Mouse (Mus musculus): ENCODE results near the gene Gm20825. TPM values are rescaled to one million over a fixed set of nuclear protein-coding genes. Genes with fewer than 3 reads are reported as not detected.
"Not testable (repeated sequence)": the region's sequence is repeated elsewhere in the genome, so short reads cannot be mapped to it uniquely, and the experiment has no call there.

The Gm20825 gene
- total RNA-seq (2021) = not detected
- long read RNA-seq, experiment 1 = 0 reads
- long read RNA-seq, experiment 2 = 0 reads

DNA sequence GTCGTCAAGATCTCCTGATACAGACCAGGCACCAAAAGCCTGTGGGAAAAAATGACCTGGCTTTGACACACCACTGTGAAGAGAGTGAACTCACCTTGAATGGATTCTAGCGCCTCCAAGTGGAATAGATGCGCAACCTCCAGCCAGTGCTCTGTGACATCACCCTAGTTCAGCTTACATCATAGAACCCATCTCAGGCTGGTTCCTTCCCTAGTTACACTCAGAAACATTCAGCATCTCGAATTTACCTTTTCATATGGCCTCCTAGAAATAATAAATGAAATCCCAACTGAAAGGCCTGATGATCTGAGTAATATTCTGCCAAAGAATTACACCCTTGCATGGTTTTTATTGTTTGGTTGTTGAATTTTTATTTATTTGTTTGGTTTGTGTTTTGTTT lies at the start of gene Gm20825:
Gm20825 (minus strand) TSS at position 101 of the 400 bp plus-strand sequence.
- DNase-seq (ENCODE audit: low spot score) = not testable (repeated sequence)

Other genes with a start within 250 kb of the Gm20825 start
- not detected for gene Gm29049, start 74.3 kb downstream of the Gm20825 start, total RNA-seq (2021)
- not detected for gene Gm20824, start 186.4 kb upstream of the Gm20825 start, total RNA-seq (2021)

All from gastrocnemius, adult 18-20 months (tissue).